Mouse (Mus musculus): Measurements from ENCODE around the gene Dnah7b. TPM values are rescaled to one million over a fixed set of nuclear protein-coding genes. Genes with fewer than 3 reads are reported as not detected.
"Not testable (repeated sequence)": the region's sequence is repeated elsewhere in the genome, so short reads cannot be mapped to it uniquely, and the experiment has no call there.

The Dnah7b gene
- polyA plus RNA-seq, 1 experiment from 2014 or later, result 0.23 TPM

- no peak overlapping the region for H3K4me3 ChIP-seq (ENCODE audit: low read depth, low read length)
- no peaks in the 10 kb centered on the region for H3K4me1 ChIP-seq (replicated peaks; ENCODE audit: control insufficient read depth, insufficient read depth)
- H3K4me2 ChIP-seq (replicated peaks; ENCODE audit: low read depth), result no peak overlapping the region
- no peak for TF ChIP-seq CTCF (IDR thresholded peaks at IDR 0.05; ENCODE audit: low read depth)
- TF ChIP-seq EP300 (optimal IDR thresholded peaks at IDR 0.05), result no peak
- no peaks in the 10 kb centered on the region for H3K9me3 ChIP-seq (ENCODE audit: control insufficient read depth, low read length)
- H3K36me3 ChIP-seq (ENCODE audit: control insufficient read depth, insufficient read depth, low read length), result no peaks in the 10 kb centered on the region
- no peaks in the 10 kb centered on the region for H3K27me3 ChIP-seq (ENCODE audit: control insufficient read depth, insufficient read depth, low read length)
- no peak overlapping the region for H3K9ac ChIP-seq (ENCODE audit: low read length)
- ATAC-seq (ENCODE audit: low FRiP score, low TSS enrichment) (no peak), DNase-seq (ENCODE audit: low spot score) (no peak)
- WGBS, result 81% methylated on average over 11 of the region's 12 CpGs
- no peak overlapping the region for H3K27ac ChIP-seq (replicated peaks)
These were observed 205.8 kb downstream of the Dnah7b start for GRCm38 (mm10) chr1:46271927-46272326.

- H3K4me1 ChIP-seq (replicated peaks; ENCODE audit: control insufficient read depth, insufficient read depth); ATAC-seq (ENCODE audit: low FRiP score, low TSS enrichment): not testable (repeated sequence)
- 83% methylated on average over 2 of the region's 2 CpGs for WGBS
These were observed 212.2 kb downstream of the Dnah7b start for GRCm38 (mm10) chr1:46278057-46278910.

GRCm38 (mm10) chr1:46278911-46279565, 212.9 kb downstream of the Dnah7b start:
- H3K27me3 ChIP-seq (ENCODE audit: control insufficient read depth, insufficient read depth, low read length); H3K36me3 ChIP-seq (ENCODE audit: control insufficient read depth, insufficient read depth, low read length); H3K9me3 ChIP-seq (ENCODE audit: control insufficient read depth, low read length); H3K4me2 ChIP-seq (replicated peaks; ENCODE audit: low read depth); H3K4me1 ChIP-seq (replicated peaks; ENCODE audit: control insufficient read depth, insufficient read depth); ATAC-seq (ENCODE audit: low FRiP score, low TSS enrichment); H3K4me3 ChIP-seq (ENCODE audit: low read depth, low read length); H3K27ac ChIP-seq (replicated peaks); DNase-seq (ENCODE audit: low spot score); H3K9ac ChIP-seq (ENCODE audit: low read length): not testable (repeated sequence)
- 87% methylated on average over 1 of the region's 1 CpGs for WGBS

More at GRCm38 (mm10) chr1:46278057-46278910, 212.2 kb downstream of the Dnah7b start:
- DNase-seq (ENCODE audit: low spot score); H3K9ac ChIP-seq (ENCODE audit: low read length); H3K4me2 ChIP-seq (replicated peaks; ENCODE audit: low read depth); H3K27ac ChIP-seq (replicated peaks); H3K4me3 ChIP-seq (ENCODE audit: low read depth, low read length); H3K9me3 ChIP-seq (ENCODE audit: control insufficient read depth, low read length); H3K27me3 ChIP-seq (ENCODE audit: control insufficient read depth, insufficient read depth, low read length); H3K36me3 ChIP-seq (ENCODE audit: control insufficient read depth, insufficient read depth, low read length): not testable (repeated sequence)

GRCm38 (mm10) chr1:46294451-46294850, 228.3 kb downstream of the Dnah7b start:
- not testable (repeated sequence) for DNase-seq (ENCODE audit: low spot score); ATAC-seq (ENCODE audit: low FRiP score, low TSS enrichment); H3K9me3 ChIP-seq (ENCODE audit: control insufficient read depth, low read length); H3K36me3 ChIP-seq (ENCODE audit: control insufficient read depth, insufficient read depth, low read length); H3K27ac ChIP-seq (replicated peaks); H3K4me2 ChIP-seq (replicated peaks; ENCODE audit: low read depth); H3K27me3 ChIP-seq (ENCODE audit: control insufficient read depth, insufficient read depth, low read length); H3K4me1 ChIP-seq (replicated peaks; ENCODE audit: control insufficient read depth, insufficient read depth); H3K9ac ChIP-seq (ENCODE audit: low read length); H3K4me3 ChIP-seq (ENCODE audit: low read depth, low read length)
- WGBS, result 78% methylated on average over 2 of the region's 2 CpGs

- H3K27me3 ChIP-seq (ENCODE audit: control insufficient read depth, insufficient read depth, low read length); H3K4me3 ChIP-seq (ENCODE audit: low read depth, low read length); H3K9me3 ChIP-seq (ENCODE audit: control insufficient read depth, low read length); DNase-seq (ENCODE audit: low spot score); H3K4me2 ChIP-seq (replicated peaks; ENCODE audit: low read depth); H3K4me1 ChIP-seq (replicated peaks; ENCODE audit: control insufficient read depth, insufficient read depth); H3K36me3 ChIP-seq (ENCODE audit: control insufficient read depth, insufficient read depth, low read length); ATAC-seq (ENCODE audit: low FRiP score, low TSS enrichment); H3K9ac ChIP-seq (ENCODE audit: low read length); H3K27ac ChIP-seq (replicated peaks): not testable (repeated sequence)
These were observed 259.8 kb downstream of the Dnah7b start for GRCm38 (mm10) chr1:46325942-46326341.

- not testable (repeated sequence) for H3K9me3 ChIP-seq (ENCODE audit: control insufficient read depth, low read length); ATAC-seq (ENCODE audit: low FRiP score, low TSS enrichment); H3K27me3 ChIP-seq (ENCODE audit: control insufficient read depth, insufficient read depth, low read length); DNase-seq (ENCODE audit: low spot score); H3K9ac ChIP-seq (ENCODE audit: low read length); H3K4me3 ChIP-seq (ENCODE audit: low read depth, low read length); H3K36me3 ChIP-seq (ENCODE audit: control insufficient read depth, insufficient read depth, low read length); H3K4me2 ChIP-seq (replicated peaks; ENCODE audit: low read depth); H3K27ac ChIP-seq (replicated peaks); H3K4me1 ChIP-seq (replicated peaks; ENCODE audit: control insufficient read depth, insufficient read depth)
- 82% methylated on average over 3 of the region's 3 CpGs for whole genome bisulfite sequencing
These were observed 279.2 kb downstream of the Dnah7b start for GRCm38 (mm10) chr1:46345301-46345700.

- H3K27me3 ChIP-seq (ENCODE audit: control insufficient read depth, insufficient read depth, low read length); H3K4me3 ChIP-seq (ENCODE audit: low read depth, low read length); ATAC-seq (ENCODE audit: low FRiP score, low TSS enrichment); H3K4me1 ChIP-seq (replicated peaks; ENCODE audit: control insufficient read depth, insufficient read depth); H3K9ac ChIP-seq (ENCODE audit: low read length); H3K9me3 ChIP-seq (ENCODE audit: control insufficient read depth, low read length); DNase-seq (ENCODE audit: low spot score); H3K27ac ChIP-seq (replicated peaks); H3K4me2 ChIP-seq (replicated peaks; ENCODE audit: low read depth); H3K36me3 ChIP-seq (ENCODE audit: control insufficient read depth, insufficient read depth, low read length): not testable (repeated sequence)
- 93% methylated on average over 3 of the region's 3 CpGs for WGBS
These were observed 314.5 kb downstream of the Dnah7b start for GRCm38 (mm10) chr1:46380641-46381040.

- 70% methylated on average over 2 of the region's 4 CpGs for WGBS
- not testable (repeated sequence) for H3K4me1 ChIP-seq (replicated peaks; ENCODE audit: control insufficient read depth, insufficient read depth); ATAC-seq (ENCODE audit: low FRiP score, low TSS enrichment); H3K27ac ChIP-seq (replicated peaks); DNase-seq (ENCODE audit: low spot score); H3K9me3 ChIP-seq (ENCODE audit: control insufficient read depth, low read length); H3K4me2 ChIP-seq (replicated peaks; ENCODE audit: low read depth); H3K4me3 ChIP-seq (ENCODE audit: low read depth, low read length); H3K36me3 ChIP-seq (ENCODE audit: control insufficient read depth, insufficient read depth, low read length); H3K9ac ChIP-seq (ENCODE audit: low read length); H3K27me3 ChIP-seq (ENCODE audit: control insufficient read depth, insufficient read depth, low read length)
These were observed 328.7 kb downstream of the Dnah7b start for GRCm38 (mm10) chr1:46394681-46395297.

All from stomach, postnatal 0 days (tissue).